In the genomic region with DNA sequence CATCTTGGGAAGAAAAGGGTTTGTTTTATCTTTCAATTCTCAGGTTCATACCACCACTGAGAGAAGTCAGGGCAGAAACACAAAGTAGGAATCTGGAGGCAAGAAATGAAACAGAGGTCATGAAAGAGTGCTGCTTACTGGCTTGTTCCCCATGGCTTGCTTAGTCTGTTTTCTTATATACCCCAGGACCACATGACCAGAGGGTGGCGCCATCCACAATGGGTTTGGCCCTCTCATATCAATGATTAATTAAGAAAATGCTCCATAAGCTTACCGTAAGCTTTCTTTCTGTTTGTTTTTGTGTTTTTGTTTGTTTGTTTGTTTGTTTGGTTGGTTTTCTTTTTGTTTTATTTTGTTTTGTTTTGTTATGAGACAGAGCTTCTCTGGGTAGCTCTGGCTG, we compare ENCODE assay signal across 10 mouse cellular contexts. TPM values are rescaled to one million over a fixed set of nuclear protein-coding genes. Genes with fewer than 3 reads are reported as not detected.
DNase-seq lines count a peak whose midpoint lies in the region; ATAC-seq and TF ChIP-seq lines count a peak whose summit lies in the region.
"Had no signal": no experiment of that assay in that cellular context is flagged by ENCODE, and none has a peak within 500 bp of the region (broad histone marks: within the 10 kb centered on the region; RNA-seq: fewer than 3 reads in every experiment).

No protein-coding gene starts in this region.

- POLR2A ChIA-PET in Patski (lab: Charles Lee), result no interaction called here

- TF ChIP-seq CTCF in layer of hippocampus, adult 2 months (conservative IDR thresholded peaks at IDR 0.05), result peak; percentile 52
- TF ChIP-seq CTCF in CH12.LX (conservative IDR thresholded peaks at IDR 0.05 in 1 of 2, IDR thresholded peaks at IDR 0.05 in 1 of 2; ENCODE audit: low read depth in 2 of 2, low read length in 2 of 2) (peak in 1 of 2 experiments; percentile 45; a peak in 2 of 4 replicates), Patski (IDR thresholded peaks at IDR 0.05) (peak; percentile 68)

- ATAC-seq in Patski, result no peak

- CTCF ChIA-PET in Patski (lab: Charles Lee), result interaction anchor here (1.0 to 1.3 kb wide), 3 partner anchors 10 to 89 kb away, joined by 3 to 4 read pairs (median 3); no protein-coding TSS in a partner anchor

- peak; percentile 24; the same call in 1 of the 2 replicates for TF ChIP-seq RAD21 in CH12.LX (IDR thresholded peaks at IDR 0.05; ENCODE audit: low read depth, low read length)

- DNase-seq in layer of hippocampus, adult 2 months (ENCODE audit: low spot score in 2 of 2), result no peak
- DNase-seq in layer of hippocampus, adult 9-10 months (ENCODE audit: low spot score), result no peak
- DNase-seq in CH12.LX (ENCODE audit: extremely low read depth) (peak; percentile 8), Patski (ENCODE audit: low read depth, low spot score) (no peak)
- DNase-seq in kidney, postnatal 14 days, result peak; percentile 6
- DNase-seq in right cerebral cortex, adult 18-20 months, result no peak
- no peak for DNase-seq in left cerebral cortex, adult 11 months (ENCODE audit: low spot score)
- no peak for DNase-seq in layer of hippocampus, adult 18-20 months (ENCODE audit: low spot score in 2 of 2)

- no peak overlapping the region for H3K4me3 ChIP-seq in layer of hippocampus, adult 2 months
- no peak overlapping the region for H3K4me3 ChIP-seq in CH12.LX (replicated peaks in 1 of 3; ENCODE audit: low read depth in 2 of 3, low read length in 2 of 3, poor library complexity in 1 of 3)
- H3K4me3 ChIP-seq: embryonic facial prominence, embryonic 13.5 days; hindbrain, embryonic 12.5 days had no signal

- H3K27ac ChIP-seq in layer of hippocampus, adult 2 months, result no peak overlapping the region
- H3K27ac ChIP-seq in CH12.LX (ENCODE audit: insufficient read depth, low read depth), result no peak overlapping the region
- H3K27ac ChIP-seq: embryonic facial prominence, embryonic 13.5 days; hindbrain, embryonic 12.5 days had no signal

- dilution Hi-C loops in CH12.LX (cut with MboI; ENCODE audit: extremely low pct_ligation_motif_present, extremely low pct_unique_long_range_greater_than_20kb, low sequenced_read_pairs), result no loop called here

- H3K4me2 ChIP-seq in CH12.LX (ENCODE audit: insufficient read depth, low read depth, poor library complexity, severe bottlenecking), result no peak overlapping the region
- H3K4me2 ChIP-seq: embryonic facial prominence, embryonic 13.5 days; hindbrain, embryonic 12.5 days had no signal

- TF ChIP-seq POLR2A in CH12.LX (IDR thresholded peaks at IDR 0.05; ENCODE audit: low read depth, low read length), result no peak

- H3K27me3 ChIP-seq in CH12.LX (replicated peaks) (peaks cover 71% of the 10 kb centered on the region), Patski (peaks cover 59% of the 10 kb centered on the region)
- H3K27me3 ChIP-seq: embryonic facial prominence, embryonic 13.5 days; hindbrain, embryonic 12.5 days had no signal

- no peak overlapping the region for H3K9ac ChIP-seq in CH12.LX (ENCODE audit: insufficient read depth, low read depth)
- H3K9ac ChIP-seq: embryonic facial prominence, embryonic 13.5 days; hindbrain, embryonic 12.5 days had no signal

- H3K36me3 ChIP-seq in CH12.LX (replicated peaks in 1 of 2; ENCODE audit: control insufficient read depth in 1 of 2, insufficient read depth in 1 of 2, low read length in 1 of 2), result no peaks in the 10 kb centered on the region
- H3K36me3 ChIP-seq: embryonic facial prominence, embryonic 13.5 days had no signal

- in situ Hi-C loops in CH12.LX (cut with MboI; ENCODE audit: low pct_ligation_motif_present, low pct_unique_long_range_greater_than_20kb, low sequenced_read_pairs), result no loop called here
- in situ Hi-C loops in Patski (cut with MboI; ENCODE audit: low pct_unique_long_range_greater_than_20kb), result loop anchor here (10.0 kb wide), 1 partner anchor 87 kb away; the partner anchor contains the start of gene Polr3k

- no peaks in the 10 kb centered on the region for H3K79me2 ChIP-seq in CH12.LX (replicated peaks; ENCODE audit: control insufficient read depth, extremely low read depth, insufficient read depth, poor library complexity, severe bottlenecking)

- H3K4me1 ChIP-seq in CH12.LX (ENCODE audit: control insufficient read depth in 1 of 2, insufficient read depth in 2 of 2), result no peaks in the 10 kb centered on the region
- H3K4me1 ChIP-seq: embryonic facial prominence, embryonic 13.5 days had no signal

- TF ChIP-seq EP300 in CH12.LX (IDR thresholded peaks at IDR 0.05; ENCODE audit: low read length), result no peak

- no peaks in the 10 kb centered on the region for H3K9me3 ChIP-seq in CH12.LX (replicated peaks; ENCODE audit: low read length)
- H3K9me3 ChIP-seq: embryonic facial prominence, embryonic 13.5 days; hindbrain, embryonic 12.5 days had no signal

TF ChIP-seq in CH12.LX, 34 proteins besides CTCF, POLR2A, EP300 and RAD21:
- TF ChIP-seq SMC3 (IDR thresholded peaks at IDR 0.05; ENCODE audit: low read depth, low read length), result peak; percentile 18
- no peak for TF ChIP-seq GABPA (IDR thresholded peaks at IDR 0.05; ENCODE audit: insufficient replicate concordance, low read depth, low read length)
TF ChIP-seq in CH12.LX: peak in this region for 1.

RNA-seq across cellular contexts. Expression of gene Myt1, which starts 14.6 kb away (rescaled TPM):
- 10 to 100 TPM; 32.3 to 34.0 TPM for total RNA-seq in layer of hippocampus, adult 2 months (2021)
- total RNA-seq in CH12.LX (2012; rRNA removed) (0.13 TPM in 1 of 2 replicates, not detected in the other), CH12.LX (2014; rRNA removed) (not detected in 2 replicates)
- polyA plus RNA-seq in CH12.LX (2012; ENCODE audit: insufficient read length, low read depth) (not detected in 2 replicates), Patski (2021) (not detected)
- 10 to 100 TPM; 26.0 to 28.5 TPM for total RNA-seq in layer of hippocampus, adult 18-20 months (2021)

RNA-seq across cellular contexts. Expression of gene Pcmtd2, which starts 59.9 kb away (rescaled TPM):
- 10 to 100 TPM; 86.2 to 87.0 TPM for total RNA-seq in layer of hippocampus, adult 2 months (2021)
- 10.8 and 17.1 TPM in 2 replicates for total RNA-seq in CH12.LX (2012; rRNA removed)
- total RNA-seq in CH12.LX (2014; rRNA removed), result 14.4 and 14.7 TPM in 2 replicates
- polyA plus RNA-seq in CH12.LX (2012; ENCODE audit: insufficient read length, low read depth), result 10.3 and 10.9 TPM in 2 replicates
- 63.3 TPM for polyA plus RNA-seq in Patski (2021)
- 10 to 100 TPM; 86.1 to 89.1 TPM for total RNA-seq in layer of hippocampus, adult 18-20 months (2021)

Comparison
In these comparisons a context has a peak if more than half of its experiments do, and no peak if none do; other contexts are left out.
1. DNase-seq: peak in CH12.LX (single experiment) and kidney, postnatal 14 days (single experiment); none in layer of hippocampus, adult 2 months (0 of 2), layer of hippocampus, adult 9-10 months (single experiment), Patski (single experiment), right cerebral cortex, adult 18-20 months (single experiment), left cerebral cortex, adult 11 months (single experiment) and layer of hippocampus, adult 18-20 months (0 of 2).
2. RNA of gene Myt1, which starts 14.6 kb away (total RNA-seq): 32.3 to 34.0 TPM in layer of hippocampus, adult 2 months and 26.0 to 28.5 TPM in layer of hippocampus, adult 18-20 months; 0.13 TPM in CH12.LX; every median in the first group is over 10 times any median in the second.
3. RNA of gene Pcmtd2, which starts 59.9 kb away (total RNA-seq): 86.1 to 89.1 TPM in layer of hippocampus, adult 18-20 months and 86.2 to 87.0 TPM in layer of hippocampus, adult 2 months; 10.8 to 17.1 TPM in CH12.LX; every median in the first group is over 4 times any median in the second.